In the genomic region with DNA sequence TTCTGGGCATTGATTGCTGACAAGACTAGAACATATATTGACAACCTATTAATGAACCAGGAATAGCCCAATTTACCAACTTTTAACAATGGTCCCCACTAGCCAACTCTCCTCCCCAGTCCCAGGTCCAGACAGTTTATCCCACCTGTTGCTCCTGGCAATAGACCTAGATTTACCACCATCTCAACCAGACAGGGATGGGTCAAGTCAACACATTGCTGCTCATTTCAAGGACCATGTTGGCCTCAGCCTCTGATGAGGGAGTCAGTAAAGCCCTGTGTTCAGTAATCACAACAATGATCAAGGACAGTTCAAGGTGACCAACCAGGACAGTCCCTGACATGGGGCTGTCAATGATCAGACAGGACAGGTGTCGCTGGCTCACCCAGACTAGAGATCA, we compare ENCODE assay signal across 21 mouse cellular contexts.
"Had no signal": no experiment of that assay in that cellular context is flagged by ENCODE, and none has a peak within 500 bp of the region (broad histone marks: within the 10 kb centered on the region; RNA-seq: fewer than 3 reads in every experiment).

No protein-coding gene starts in this region.

- H3K4me1 ChIP-seq: megakaryocyte, embryonic 14.5 days had no signal

- DNase-seq: liver, postnatal 0 days; lung, adult 2 months; lung, postnatal 14 days; lung, postnatal 36 days; retina, postnatal 1 day; right cerebral cortex, adult 18-20 months; right cerebral cortex, postnatal 25 days; right cerebral cortex, postnatal 4 days; spleen, adult 18-20 months; thymus, adult 18-20 months; thymus, postnatal 14 days; thymus, postnatal 36 days had no signal

- H3K9me3 ChIP-seq: lung, embryonic 15.5 days; midbrain, embryonic 13.5 days; midbrain, embryonic 15.5 days; neural tube, embryonic 13.5 days; neural tube, embryonic 15.5 days had no signal

- ATAC-seq: liver, postnatal 0 days; lung, postnatal 0 days; midbrain, embryonic 13.5 days; midbrain, embryonic 15.5 days had no signal

- H3K27me3 ChIP-seq: lung, embryonic 15.5 days; megakaryocyte, embryonic 14.5 days; midbrain, embryonic 13.5 days; midbrain, embryonic 15.5 days; neural tube, embryonic 13.5 days; neural tube, embryonic 15.5 days had no signal

- H3K4me2 ChIP-seq: lung, embryonic 15.5 days; midbrain, embryonic 11.5 days; midbrain, embryonic 13.5 days; midbrain, embryonic 15.5 days; neural tube, embryonic 13.5 days; neural tube, embryonic 15.5 days had no signal

- H3K4me3 ChIP-seq: lung, embryonic 15.5 days; megakaryocyte, embryonic 14.5 days; midbrain, embryonic 13.5 days; midbrain, embryonic 15.5 days; neural tube, embryonic 13.5 days; neural tube, embryonic 15.5 days had no signal

- H3K27ac ChIP-seq: lung, embryonic 15.5 days; macrophage; midbrain, embryonic 13.5 days; midbrain, embryonic 15.5 days; neural tube, embryonic 13.5 days had no signal

- H3K9ac ChIP-seq: liver, postnatal 0 days; lung, embryonic 15.5 days; midbrain, embryonic 13.5 days; midbrain, embryonic 15.5 days; neural tube, embryonic 13.5 days; neural tube, embryonic 15.5 days had no signal

- H3K36me3 ChIP-seq: lung, embryonic 15.5 days; midbrain, embryonic 13.5 days; midbrain, embryonic 15.5 days; neural tube, embryonic 13.5 days; neural tube, embryonic 15.5 days had no signal
